Mouse (Mus musculus) mammary gland, adult 2 months (tissue): ENCODE data around the gene Gm3055. TPM values are rescaled to one million over a fixed set of nuclear protein-coding genes. Genes with fewer than 3 reads are reported as not detected.

Source experiments
- polyA plus RNA-seq: library from polyadenylated mRNA; depleted of rRNA; stranded (reverse); fragments of >200 nt; gene quantifications from 2 replicates; pipeline ENCODE4 v1.2.3, GENCODE M21; 2012; ENCODE audit warnings: low replicate concordance; rRNA removed

Gene Gm3055
- polyA plus RNA-seq: 0.43 and 0.63 TPM in 2 replicates

GRCm38 (mm10) chr10:81770506-81771403, at the start of gene Gm3055:
TSS of gene Gm3055 (minus strand) at chr10:81771161.

GRCm38 (mm10) chr10:81811899-81812298, 40.9 kb upstream of the Gm3055 start, which contains the start of gene Gm4767:
TSS of gene Gm4767 (plus strand) at chr10:81812186.

GRCm38 (mm10) chr10:81704531-81705301, 66.2 kb downstream of the Gm3055 start, which contains the start of gene Zfp433:
TSS of gene Zfp433 (plus strand) at chr10:81704825.

Other genes with a start within 250 kb of the Gm3055 start
- 9.0 and 15.1 TPM in 2 replicates for gene Gna15, start 246.9 kb downstream of the Gm3055 start, polyA plus RNA-seq
- gene Gna11, start 226.0 kb downstream of the Gm3055 start, polyA plus RNA-seq: 97.4 and 105 TPM in 2 replicates
- gene Aes, start 211.7 kb downstream of the Gm3055 start, polyA plus RNA-seq: 1,888 and 2,130 TPM in 2 replicates
- 72.2 and 90.1 TPM in 2 replicates for gene Tle2, start 196.6 kb downstream of the Gm3055 start, polyA plus RNA-seq
- 21.3 and 22.7 TPM in 2 replicates for gene Tle6, start 170.1 kb downstream of the Gm3055 start, polyA plus RNA-seq
- 1.1 and 2.0 TPM in 2 replicates for gene BC025920, start 164.9 kb downstream of the Gm3055 start, polyA plus RNA-seq
- gene Sirt6, start 143.4 kb downstream of the Gm3055 start, polyA plus RNA-seq: 32.5 and 57.4 TPM in 2 replicates
- gene Ankrd24, start 142.6 kb downstream of the Gm3055 start, polyA plus RNA-seq: 44.5 and 55.5 TPM in 2 replicates
- 0.17 and 0.60 TPM in 2 replicates for gene Gm10778, start 122.1 kb downstream of the Gm3055 start, polyA plus RNA-seq
- 0.29 TPM in 1 of 2 replicates, not detected in the other for gene Zfp433, start 66.3 kb downstream of the Gm3055 start, polyA plus RNA-seq
- gene Gm4767, start 41.0 kb upstream of the Gm3055 start, polyA plus RNA-seq: not detected in 2 replicates
- 0.20 and 0.57 TPM in 2 replicates for gene Gm32687, start 92.8 kb upstream of the Gm3055 start, polyA plus RNA-seq
- 0.10 TPM in 1 of 2 replicates, not detected in the other for gene Zfp781, start 159.3 kb upstream of the Gm3055 start, polyA plus RNA-seq